Mouse (Mus musculus) heart, postnatal 0 days (tissue): Measurements from ENCODE around the gene Ppp1r27. TPM values are rescaled to one million over a fixed set of nuclear protein-coding genes. Genes with fewer than 3 reads are reported as not detected.

ENCODE experiments used
- ATAC-seq: fragments of 200-750 bp; cut with Nextera tagmentation; 2 replicates; pipeline ENCODE4 v1.8.0; 2017; ENCODE audit warnings: low read depth, moderate number of reproducible peaks, moderate library complexity; ENCODE audit not compliant: insufficient read depth
- DNase-seq: peaks from one replicate; pipeline ENCODE4 v3.0.0-alpha.2; 2016; ENCODE audit warnings: low spot score
- H3K27ac ChIP-seq: fragments of 300-500 bp; sonication (generic); 2 replicates; pipeline ENCODE4 v1.5.1; 2014; ENCODE audit warnings: low read depth, mild to moderate bottlenecking
- H3K27me3 ChIP-seq: fragments of 300-500 bp; sonication (generic); 2 replicates; pipeline ENCODE4 v1.6.1; 2014; ENCODE audit warnings: low read length, mixed read lengths; ENCODE audit not compliant: control insufficient read depth, insufficient read depth
- H3K36me3 ChIP-seq: fragments of 300-500 bp; sonication (generic); replicated peaks from 2 replicates; pipeline ENCODE4 v1.6.1; 2014; ENCODE audit warnings: low read length, mixed read lengths; ENCODE audit not compliant: control insufficient read depth, insufficient read depth
- H3K4me1 ChIP-seq: fragments of 300-500 bp; sonication (generic); 2 replicates; pipeline ENCODE4 v1.6.1; 2014; ENCODE audit warnings: antibody characterized with exemption; ENCODE audit not compliant: control insufficient read depth, insufficient read depth
- H3K4me2 ChIP-seq: fragments of 300-500 bp; sonication (generic); 2 replicates; pipeline ENCODE4 v1.6.1; 2014; ENCODE audit warnings: low read depth, mild to moderate bottlenecking, low read length, moderate library complexity
- H3K4me3 ChIP-seq: fragments of 300-500 bp; sonication (generic); 2 replicates; pipeline ENCODE4 v1.5.1; 2014; ENCODE audit warnings: low read depth, low read length
- H3K9ac ChIP-seq: fragments of 300-500 bp; sonication (generic); replicated peaks from 2 replicates; pipeline ENCODE4 v1.6.1; 2014; ENCODE audit warnings: low read depth, low read length, mixed read lengths
- H3K9me3 ChIP-seq: fragments of 300-500 bp; sonication (generic); replicated peaks from 2 replicates; pipeline ENCODE4 v1.6.1; 2016; ENCODE audit warnings: low read length; ENCODE audit not compliant: control insufficient read depth
- CTCF ChIP-seq: IDR thresholded peaks from 2 replicates; pipeline ENCODE4 v1.5.1; 2016; ENCODE audit warnings: antibody characterized with exemption, control low read depth, low read depth
- EP300 ChIP-seq: IDR thresholded peaks from 2 replicates; pipeline ENCODE4 v1.6.1; 2016; ENCODE audit warnings: antibody characterized with exemption, low read depth
- WGBS: fragments of 180-500 bp; shearing (Covaris S2); extraction: QIAGEN DNeasy Blood & Tissue Kit; methylation state at CpG from one replicate; pipeline ENCODE4 v1.1.7; 2014; 5-methylcytosine and 5-hydroxymethylcytosine counted together
- polyA plus RNA-seq: library from polyadenylated mRNA; unstranded; fragments of >200 nt; fragmentation: Nextera tagmentation; extraction: Ambion mirVana; gene quantifications from 2 replicates; pipeline ENCODE4 v1.2.1, GENCODE M21; 2015
- total RNA-seq: library from RNA; depleted of rRNA; stranded (reverse); fragments of >200 nt; gene quantifications from 2 replicates; pipeline ENCODE4 v1.2.3, GENCODE M21; 2014; ENCODE audit warnings: low replicate concordance

The Ppp1r27 gene
- total and polyA plus RNA-seq, 2 experiments from 2014 or later = 0.20 TPM; not detected in 1

GRCm38 (mm10) chr11:120539285-120540014 lies 11.5 kb downstream of the Ppp1r27 start:
- Histone ChIP-seq H3K4me2 (no peak overlapping the region), H3K9ac (no peak overlapping the region), H3K9me3 (no peaks in the 10 kb centered on the region), H3K4me3 (no peak overlapping the region), H3K27me3 (0 out of 2 replicates have a peak, but pooled peaks cover 2% of the 10 kb centered on the region), H3K36me3 (peaks cover 24% of the 10 kb centered on the region), H3K27ac (peak overlapping the region; percentile 69; the same call in 1 of the 2 replicates), H3K4me1 (peaks cover 26% of the 10 kb centered on the region)
- TF ChIP-seq CTCF = no peak
- no peak for TF ChIP-seq EP300
- DNase-seq = no peak
- ATAC-seq = no peak
- 36% methylated on average over 10 of the region's 10 CpGs for WGBS

DNA sequence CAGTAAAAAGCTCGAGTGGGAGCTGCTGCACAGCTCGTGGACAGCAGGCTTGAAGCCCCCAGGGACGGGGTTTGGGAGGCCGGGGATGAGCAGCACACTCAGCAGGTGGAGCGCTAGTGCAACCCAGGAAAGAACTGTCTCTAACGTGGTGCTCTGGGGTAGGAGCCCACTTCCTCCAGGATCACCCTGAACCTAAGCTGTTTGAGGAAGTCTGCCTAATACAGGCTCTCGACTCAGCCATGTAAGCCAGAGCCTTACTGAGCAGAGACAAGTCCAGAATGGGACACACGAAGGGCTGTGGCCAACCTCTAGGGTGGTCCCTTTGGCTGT lies 12.0 kb downstream of the Ppp1r27 start:
- Histone ChIP-seq H3K9ac (no peak overlapping the region), H3K27me3 (0 out of 2 replicates have a peak, but pooled peaks cover 4% of the 10 kb centered on the region), H3K27ac (peak overlapping the region; percentile 69), H3K9me3 (no peaks in the 10 kb centered on the region), H3K4me3 (no peak overlapping the region), H3K4me2 (no peak overlapping the region), H3K36me3 (peaks cover 19% of the 10 kb centered on the region), H3K4me1 (peaks cover 26% of the 10 kb centered on the region)
- 38% methylated on average over 8 of the region's 8 CpGs for WGBS
- ATAC-seq (no peak), DNase-seq (no peak)
- no peak for TF ChIP-seq CTCF
- TF ChIP-seq EP300 = no peak

DNA sequence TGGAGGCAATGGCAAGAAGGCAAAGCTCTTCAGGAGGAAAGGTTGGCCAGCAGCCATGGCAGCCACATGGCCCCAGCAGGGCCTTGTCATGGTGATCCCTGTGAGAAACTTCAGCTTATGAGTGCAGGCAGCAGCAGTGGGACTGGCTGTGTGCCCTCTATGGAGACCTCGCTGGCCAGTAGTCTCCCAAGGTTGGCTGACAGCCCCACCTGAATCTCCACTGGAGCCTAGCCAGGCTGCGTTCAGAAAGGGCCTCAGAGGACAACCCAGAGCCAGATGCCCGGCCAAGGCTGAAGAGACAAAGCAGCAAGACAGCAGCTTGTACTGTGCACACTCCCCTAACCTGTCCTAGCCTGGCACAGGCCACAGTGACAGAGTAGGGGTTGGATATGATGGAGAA lies 12.4 kb downstream of the Ppp1r27 start:
- H3K27ac ChIP-seq = peak overlapping the region; percentile 69
- WGBS = 14% methylated on average over 3 of the region's 3 CpGs

DNA sequence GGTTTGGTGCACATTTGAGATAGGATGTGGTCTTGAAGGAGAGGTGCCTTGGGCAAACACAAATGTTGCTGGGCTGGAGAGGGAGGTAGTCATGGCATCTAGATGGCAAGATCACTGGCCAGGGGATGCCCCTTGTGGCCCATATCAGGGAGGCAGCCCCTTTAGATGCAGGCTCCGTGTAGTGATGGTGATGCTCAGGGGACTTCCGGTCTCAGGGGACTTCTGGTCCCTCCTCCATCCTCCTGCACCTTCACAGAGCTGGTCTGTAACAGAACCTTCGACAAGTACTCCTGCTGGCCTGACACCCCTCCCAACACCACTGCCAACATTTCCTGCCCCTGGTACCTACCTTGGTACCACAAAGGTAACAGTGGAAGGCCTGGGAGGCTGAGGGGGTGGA lies 15.1 kb downstream of the Ppp1r27 start:
- H3K27me3 ChIP-seq = peaks cover 34% of the 10 kb centered on the region
- H3K27ac ChIP-seq = no peak overlapping the region
- no peaks in the 10 kb centered on the region for H3K36me3 ChIP-seq
- no peaks in the 10 kb centered on the region for H3K9me3 ChIP-seq
- no peak overlapping the region for H3K4me2 ChIP-seq
- no peak for TF ChIP-seq EP300
- no peak for TF ChIP-seq CTCF
- no peak for ATAC-seq
- WGBS = 56% methylated on average over 3 of the region's 3 CpGs
- H3K9ac ChIP-seq = no peak overlapping the region
- DNase-seq = no peak
- H3K4me1 ChIP-seq = peaks cover 25% of the 10 kb centered on the region
- no peak overlapping the region for H3K4me3 ChIP-seq

More for the DNA sequence above, 12.4 kb downstream of the Ppp1r27 start:
- H3K9me3 ChIP-seq = no peaks in the 10 kb centered on the region
- DNase-seq (peak; percentile 68), ATAC-seq (peak; percentile 71)
- H3K4me3 ChIP-seq = no peak overlapping the region
- H3K4me2 ChIP-seq = no peak overlapping the region
- H3K9ac ChIP-seq = no peak overlapping the region
- H3K4me1 ChIP-seq = peaks cover 26% of the 10 kb centered on the region
- TF ChIP-seq CTCF = no peak
- 0 out of 2 replicates have a peak, but pooled peaks have one; percentile 47 for TF ChIP-seq EP300
- H3K36me3 ChIP-seq = peaks cover 14% of the 10 kb centered on the region
- peaks cover 7% of the 10 kb centered on the region for H3K27me3 ChIP-seq

DNA sequence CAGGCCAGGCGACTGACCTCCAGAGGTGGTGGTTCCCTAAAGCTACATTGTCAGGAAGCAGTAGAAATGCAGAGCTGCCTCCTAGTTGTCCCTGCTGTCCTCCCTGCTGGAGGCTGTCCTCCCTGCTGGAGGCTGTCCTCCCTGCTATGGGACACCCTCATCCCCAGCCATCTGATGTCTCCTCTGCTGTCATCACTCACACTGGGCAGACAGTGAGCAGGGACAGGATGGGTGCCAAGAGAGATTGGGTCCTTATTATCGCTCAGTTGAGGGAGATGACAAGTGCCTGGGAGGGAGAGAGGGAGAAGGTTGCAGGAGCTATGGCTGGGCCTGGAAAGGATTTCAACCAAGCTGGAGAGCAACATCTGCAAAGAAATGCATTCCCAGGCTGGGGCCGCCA lies 15.8 kb downstream of the Ppp1r27 start:
- no peak for TF ChIP-seq CTCF
- TF ChIP-seq EP300 = no peak
- peaks cover 40% of the 10 kb centered on the region for H3K27me3 ChIP-seq
- H3K4me2 ChIP-seq = no peak overlapping the region
- H3K9me3 ChIP-seq = no peaks in the 10 kb centered on the region
- DNase-seq (no peak), ATAC-seq (no peak)
- H3K4me1 ChIP-seq = peaks cover 28% of the 10 kb centered on the region
- 41% methylated on average over 3 of the region's 3 CpGs for WGBS
- H3K36me3 ChIP-seq = no peaks in the 10 kb centered on the region
- no peak overlapping the region for H3K4me3 ChIP-seq
- no peak overlapping the region for H3K9ac ChIP-seq
- no peak overlapping the region for H3K27ac ChIP-seq

DNA sequence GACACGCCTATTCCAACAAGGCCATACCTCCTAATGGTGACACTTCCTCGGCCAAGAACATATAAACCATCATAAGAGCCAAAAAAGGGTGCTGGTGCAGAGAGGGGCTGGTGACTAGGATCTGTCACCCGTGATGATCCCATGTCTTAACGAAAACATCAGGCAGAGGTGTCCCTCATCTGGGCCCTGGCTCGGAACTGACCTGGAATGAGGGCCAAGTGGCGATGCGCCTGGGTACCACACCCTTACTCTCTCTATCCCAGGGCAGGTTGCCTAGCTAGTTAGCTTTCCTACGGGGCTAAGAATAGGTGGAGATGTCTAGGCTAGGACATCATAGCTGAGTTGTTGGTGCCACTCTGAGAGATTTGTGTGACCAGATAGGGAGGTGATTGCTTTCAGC lies 16.8 kb downstream of the Ppp1r27 start:
- Histone ChIP-seq H3K4me2 (no peak overlapping the region), H3K4me3 (no peak overlapping the region), H3K27me3 (peaks cover 51% of the 10 kb centered on the region), H3K9me3 (no peaks in the 10 kb centered on the region), H3K4me1 (peaks cover 19% of the 10 kb centered on the region), H3K36me3 (no peaks in the 10 kb centered on the region), H3K27ac (no peak overlapping the region), H3K9ac (no peak overlapping the region)
- 82% methylated on average over 8 of the region's 8 CpGs for WGBS
- DNase-seq (no peak), ATAC-seq (no peak)
- TF ChIP-seq CTCF (no peak), EP300 (no peak)
